Mouse (Mus musculus) kidney, adult 9 months (tissue): ENCODE measurements around the gene Gm7257.

ENCODE experiments used
- DNase-seq: peaks from one replicate; pipeline ENCODE4 v3.0.0; 2022

The Gm7257 gene

GRCm38 (mm10) chr9:36431584-36431983 lies at the start of gene Gm7257:
Gene Gm7257, plus strand, starts transcription at chr9:36431884.
- no peak for DNase-seq

GRCm38 (mm10) chr9:36402991-36403390 lies 28.7 kb upstream of the Gm7257 start:
- no peak for DNase-seq

- peak; percentile 2 for DNase-seq
These were observed 3.5 kb downstream of the Gm7257 start for GRCm38 (mm10) chr9:36435051-36435764.

GRCm38 (mm10) chr9:36475338-36475737 lies 43.7 kb downstream of the Gm7257 start, which contains the start of gene Gm9513:
Gene Gm9513, plus strand, starts transcription at chr9:36475638.
- DNase-seq = no peak
